Mouse (Mus musculus) retina, postnatal 7 days (tissue): ENCODE measurements around the gene Megf6.

Experiments used
- DNase-seq: peaks from one replicate; pipeline ENCODE4 v3.0.0-alpha.2; 2012; ENCODE audit warnings: low read depth, low spot score

Gene Megf6

DNA sequence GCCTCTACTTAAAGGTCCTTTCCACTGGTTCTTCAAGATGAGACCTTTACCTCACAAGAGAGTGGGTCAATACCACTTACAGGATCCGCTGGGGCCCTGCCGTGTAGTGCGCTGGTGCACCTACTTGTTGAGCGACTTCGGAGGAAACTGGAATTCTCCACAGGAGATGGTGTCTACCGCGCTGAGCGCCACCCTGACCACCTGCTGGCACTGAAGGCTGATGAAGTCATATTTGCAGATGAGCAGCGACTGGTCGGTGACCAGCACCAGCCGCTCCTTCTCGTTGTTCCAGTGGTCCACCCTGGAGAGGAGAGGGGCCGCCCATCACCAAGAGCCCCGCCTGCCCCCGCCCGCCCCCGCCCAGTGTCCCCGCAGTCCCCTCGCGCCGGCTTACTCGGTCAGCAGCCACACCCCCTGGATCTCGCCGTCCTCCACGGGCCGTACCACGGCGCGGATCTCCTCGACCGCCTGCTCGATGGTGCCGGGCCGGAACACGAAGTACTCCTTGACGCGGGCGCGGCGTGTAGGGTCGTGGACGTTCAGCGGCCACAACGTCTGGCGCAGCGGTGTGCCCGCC, 10.5 kb upstream of the Megf6 start:
- DNase-seq = no peak

DNA sequence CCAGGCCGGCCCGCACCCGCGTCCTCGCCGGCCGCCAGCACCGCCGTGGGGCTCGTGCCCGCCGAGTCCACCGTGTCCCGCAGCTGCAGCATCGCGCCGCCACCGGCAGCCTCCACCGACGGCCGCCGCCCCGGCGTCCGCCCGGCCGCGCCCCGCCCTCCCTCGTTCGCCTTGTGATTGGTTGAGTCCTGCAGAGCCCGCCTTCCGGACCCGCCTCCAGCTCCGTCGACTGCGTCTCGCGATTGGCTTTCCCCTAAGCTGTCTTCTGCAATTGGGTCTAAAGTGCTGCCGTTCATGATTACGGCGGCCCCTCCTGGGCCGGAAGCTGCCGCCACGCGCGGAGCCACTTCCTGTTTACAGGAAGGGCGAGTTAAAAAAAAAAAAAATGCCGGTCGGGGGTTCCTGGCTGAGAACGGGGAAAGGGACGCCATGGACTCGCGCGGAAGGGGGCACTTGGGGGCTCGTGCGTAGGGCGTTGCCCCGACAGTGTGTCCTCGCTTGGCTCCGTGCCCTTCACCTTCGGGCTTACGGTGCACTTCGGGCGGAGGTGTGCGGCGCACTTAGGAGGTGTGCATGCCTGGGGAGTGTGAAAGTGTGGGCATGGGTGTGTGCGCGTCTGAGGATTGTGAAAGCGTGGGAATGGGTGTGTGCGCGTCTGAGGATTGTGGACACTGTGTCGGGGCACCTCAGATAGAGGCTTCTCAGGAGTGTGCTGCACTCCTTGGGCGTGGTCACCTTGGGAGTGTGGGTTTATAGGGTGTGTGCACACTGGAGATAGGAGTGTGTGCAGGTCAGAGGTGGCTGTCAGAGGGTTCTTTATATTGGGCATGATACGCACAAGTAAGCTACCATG, 9.8 kb upstream of the Megf6 start, which contains the start of gene Tprgl:
Gene Tprgl (minus strand): TSS at position 129 of the 853 bp plus-strand sequence.
- peak; percentile 92 for DNase-seq

GRCm38 (mm10) chr4:154163296-154163695, 7.2 kb upstream of the Megf6 start:
- DNase-seq = peak; percentile 71

- DNase-seq = no peak
Observed at GRCm38 (mm10) chr4:154167053-154167452, 3.5 kb upstream of the Megf6 start.

DNA sequence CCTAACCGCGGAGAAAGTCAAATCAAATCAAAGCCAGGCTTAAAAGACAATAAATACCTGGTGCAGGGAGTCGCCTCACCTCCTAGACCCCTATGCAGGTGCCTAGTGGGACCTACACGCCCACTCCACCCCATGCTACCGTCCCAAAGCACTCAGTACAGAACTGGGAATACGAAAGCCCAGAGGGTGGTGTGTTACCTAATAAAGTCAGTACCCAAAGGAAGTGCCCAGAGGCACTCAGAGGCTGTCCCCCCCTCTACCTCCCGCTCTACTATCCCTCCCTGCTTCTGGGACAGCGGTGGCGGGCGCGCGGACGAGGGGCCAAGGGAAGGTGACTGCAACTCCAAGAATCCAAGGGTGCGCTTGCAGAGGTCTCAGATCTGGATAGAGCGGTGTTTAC, 509 bp upstream of the Megf6 start:
- DNase-seq = no peak

- DNase-seq = no peak
Observed at GRCm38 (mm10) chr4:154171151-154171930, 811 bp downstream of the Megf6 start.

- DNase-seq = no peak
Observed at GRCm38 (mm10) chr4:154171931-154172604, 1.5 kb downstream of the Megf6 start.

DNA sequence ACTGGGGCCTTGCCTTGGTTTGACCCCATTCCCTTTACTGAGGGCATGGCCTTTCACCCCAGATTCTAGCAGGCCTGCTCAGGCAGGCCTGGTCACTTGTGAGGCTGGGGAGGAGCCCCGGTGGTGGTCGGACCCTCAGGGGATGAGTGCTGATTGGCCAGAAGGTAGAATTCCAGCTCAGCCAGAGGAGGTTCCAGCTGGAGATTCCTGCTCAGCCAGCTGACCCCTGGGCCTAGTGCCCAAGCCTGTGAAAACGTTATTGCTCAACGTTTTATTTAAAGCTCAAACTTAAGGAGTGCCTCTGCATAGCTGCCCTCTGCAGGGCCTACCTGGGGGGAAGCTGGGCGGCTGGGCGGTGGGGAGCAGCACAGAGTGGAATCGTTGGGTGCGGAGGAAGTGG, 6.7 kb downstream of the Megf6 start:
- DNase-seq = no peak

DNA sequence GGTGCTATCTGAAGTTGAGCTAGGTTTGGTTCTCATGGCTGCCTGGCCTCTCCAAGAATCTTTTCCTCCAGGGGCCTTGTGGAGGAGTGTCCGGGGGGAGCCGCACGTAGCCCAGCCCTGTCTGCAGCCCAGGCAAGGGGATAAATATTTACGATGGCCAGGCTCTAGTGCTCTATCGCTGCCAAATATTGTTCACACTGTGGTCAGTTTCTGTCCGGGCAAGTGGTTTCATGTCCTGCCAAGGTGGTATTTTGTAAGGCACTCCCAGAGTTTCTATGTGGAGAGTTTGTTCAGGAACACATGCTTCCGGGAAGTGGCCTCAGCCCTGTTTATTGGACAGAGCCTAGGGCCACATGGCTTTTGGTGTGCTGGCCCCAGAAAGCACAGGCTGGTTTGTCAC, 10.5 kb downstream of the Megf6 start:
- no peak for DNase-seq

- no peak for DNase-seq
Observed at GRCm38 (mm10) chr4:154183566-154183965, 13.0 kb downstream of the Megf6 start.

DNA sequence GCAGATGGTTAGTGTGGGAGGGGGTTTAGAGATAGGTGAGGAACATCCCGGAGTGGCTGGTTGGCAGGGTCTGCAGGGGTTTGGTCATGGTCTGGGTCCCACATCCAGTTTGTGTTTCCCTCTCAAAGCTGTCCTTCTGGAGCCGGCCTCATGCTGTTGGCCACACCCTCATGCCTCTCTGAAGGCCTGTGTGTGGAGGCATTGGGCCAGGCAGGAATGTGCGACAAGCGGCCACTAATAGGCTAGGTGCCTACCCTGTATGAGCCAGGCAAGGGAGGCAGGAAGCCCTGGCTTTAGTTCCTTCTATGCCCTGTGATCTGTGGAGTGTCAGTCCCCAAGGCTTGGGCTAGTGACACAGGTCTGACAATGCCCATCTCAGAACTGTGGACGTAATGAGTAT, 14.5 kb downstream of the Megf6 start:
- no peak for DNase-seq

DNA sequence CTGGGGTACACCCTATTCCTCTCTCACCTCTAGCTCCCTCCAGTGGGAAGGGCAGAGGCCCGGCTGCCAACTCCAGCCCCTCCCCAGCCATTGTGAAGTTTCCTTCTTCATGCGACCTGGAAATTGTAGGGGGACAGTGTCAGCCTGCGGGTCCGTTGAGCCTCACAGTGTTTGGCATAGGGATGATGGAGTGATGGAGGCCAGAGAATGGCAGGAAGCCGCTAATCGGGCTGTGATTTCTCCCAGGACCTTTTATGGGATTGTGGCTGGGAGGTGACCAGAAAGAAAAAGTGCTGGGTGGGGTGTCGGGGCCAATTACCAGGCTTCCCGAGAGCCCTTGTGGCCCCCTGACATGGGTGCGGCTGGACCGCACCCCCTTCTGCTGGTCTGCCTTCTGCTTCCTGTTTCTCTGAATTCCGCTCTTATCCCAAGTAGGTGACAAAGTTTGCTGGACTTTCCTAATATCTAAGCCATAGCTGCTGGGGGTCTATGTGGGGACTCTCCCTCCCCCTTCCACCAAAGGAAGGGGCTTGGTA, 15.5 kb downstream of the Megf6 start:
- no peak for DNase-seq

DNA sequence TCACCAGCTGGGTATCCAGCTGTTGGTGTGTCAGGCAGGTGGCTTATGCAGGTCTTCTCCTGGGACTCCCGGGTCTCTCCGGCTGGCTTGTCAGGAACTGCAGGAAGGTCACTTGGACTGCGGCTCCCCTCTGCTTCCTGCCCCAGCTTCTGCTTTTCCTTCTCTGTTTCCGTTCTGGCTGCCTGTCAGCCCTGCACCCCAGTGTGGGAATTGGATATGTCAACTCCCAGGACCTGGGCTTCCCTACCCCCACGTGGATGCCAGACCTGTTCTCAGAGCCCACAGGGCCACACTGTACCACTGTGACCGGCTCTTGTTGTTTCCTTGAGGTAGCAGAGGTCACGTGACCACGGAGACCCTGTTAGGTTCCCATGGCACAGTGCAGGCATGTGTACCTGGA, 18.4 kb downstream of the Megf6 start:
- no peak for DNase-seq

DNA sequence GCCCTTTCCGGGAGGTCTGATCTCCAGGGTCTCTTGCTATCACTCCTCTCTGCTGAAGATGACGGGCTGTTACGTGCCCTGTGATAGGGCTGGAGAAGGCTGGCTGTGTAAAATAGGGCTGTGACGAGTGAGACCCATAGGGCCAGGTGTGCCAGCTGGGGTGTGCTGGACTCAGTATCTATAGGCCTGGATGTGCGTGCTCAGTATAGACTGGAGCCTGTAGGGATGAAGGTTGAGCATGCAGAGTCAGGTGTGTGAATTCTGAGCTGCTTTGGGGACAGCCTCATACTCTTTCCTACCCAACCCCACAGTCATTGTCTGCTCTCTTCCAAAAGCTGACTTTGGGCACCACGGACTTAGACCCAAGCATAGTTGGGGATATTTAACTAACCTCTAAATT, 27.4 kb downstream of the Megf6 start:
- no peak for DNase-seq

DNA sequence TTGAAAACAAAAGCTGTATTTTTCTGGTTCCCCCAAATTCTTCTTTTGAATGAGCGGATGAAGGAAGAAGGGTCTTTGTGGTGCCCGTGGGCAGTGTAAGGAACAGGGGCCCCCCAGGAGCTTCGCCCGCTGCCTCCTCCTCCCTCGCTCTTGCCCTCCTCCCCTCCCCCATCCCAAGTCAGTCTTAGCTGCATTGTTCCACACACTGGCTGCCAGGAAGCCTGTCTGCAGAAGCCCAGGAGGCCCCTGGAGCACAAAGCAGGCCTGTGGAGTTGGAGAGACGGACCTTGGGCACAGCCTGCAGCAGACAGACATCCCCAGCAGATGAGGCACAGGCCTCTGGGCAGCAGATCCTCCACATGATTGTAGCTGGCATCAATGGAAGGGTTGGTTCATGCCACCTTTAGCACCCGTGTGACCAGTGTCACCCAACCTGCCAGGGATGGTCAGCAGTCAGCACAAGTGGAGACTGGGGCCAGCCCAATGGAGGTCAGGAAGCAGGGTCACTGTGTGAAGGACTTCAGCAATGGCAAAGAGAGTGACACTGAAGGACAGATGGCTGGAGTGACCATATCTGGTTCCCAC, 27.9 kb downstream of the Megf6 start:
- DNase-seq = no peak

- no peak for DNase-seq
Observed at GRCm38 (mm10) chr4:154201511-154201910, 31.0 kb downstream of the Megf6 start.

DNA sequence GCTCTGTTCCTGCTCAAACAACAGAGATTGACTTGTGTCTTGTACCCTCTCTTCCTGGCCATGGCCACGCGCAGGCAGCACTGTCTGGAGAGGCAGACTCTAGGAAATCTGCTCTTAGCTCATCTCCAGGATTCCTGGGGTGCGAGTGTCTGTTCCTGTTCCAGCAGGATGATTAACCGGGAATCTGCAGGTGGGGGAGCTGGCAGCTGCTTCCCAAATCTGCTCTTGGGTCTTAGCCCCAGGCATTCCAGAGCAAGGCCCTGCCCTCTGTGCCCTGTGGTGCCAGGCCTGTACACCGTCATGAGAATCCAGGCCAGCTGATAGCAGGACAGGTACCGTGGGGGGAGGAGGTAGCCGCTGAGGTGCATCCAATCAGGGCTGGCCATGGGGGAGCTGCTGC, 34.0 kb downstream of the Megf6 start:
- no peak for DNase-seq

GRCm38 (mm10) chr4:154205392-154205791, 34.9 kb downstream of the Megf6 start:
- DNase-seq = no peak

DNA sequence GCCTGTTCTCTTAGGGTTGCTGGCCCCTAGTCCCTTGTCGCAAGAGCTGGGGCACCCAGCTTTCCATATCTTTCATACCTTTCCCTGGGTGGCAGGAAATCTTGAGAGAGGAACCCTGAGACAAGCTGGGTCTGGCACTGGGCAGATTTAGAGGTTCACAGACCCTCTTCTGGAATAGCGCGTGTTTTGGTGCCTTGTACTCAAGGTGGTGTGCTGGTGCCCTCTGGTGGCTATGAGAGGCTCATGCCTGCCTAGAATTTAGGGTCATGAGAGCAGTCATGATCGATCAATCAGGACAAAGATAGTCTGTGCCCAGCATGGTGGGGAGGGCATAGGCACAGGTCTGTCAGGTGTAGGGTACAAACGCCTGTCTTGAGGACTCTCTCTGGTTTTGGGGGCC, 36.7 kb downstream of the Megf6 start:
- DNase-seq = peak; percentile 69

DNA sequence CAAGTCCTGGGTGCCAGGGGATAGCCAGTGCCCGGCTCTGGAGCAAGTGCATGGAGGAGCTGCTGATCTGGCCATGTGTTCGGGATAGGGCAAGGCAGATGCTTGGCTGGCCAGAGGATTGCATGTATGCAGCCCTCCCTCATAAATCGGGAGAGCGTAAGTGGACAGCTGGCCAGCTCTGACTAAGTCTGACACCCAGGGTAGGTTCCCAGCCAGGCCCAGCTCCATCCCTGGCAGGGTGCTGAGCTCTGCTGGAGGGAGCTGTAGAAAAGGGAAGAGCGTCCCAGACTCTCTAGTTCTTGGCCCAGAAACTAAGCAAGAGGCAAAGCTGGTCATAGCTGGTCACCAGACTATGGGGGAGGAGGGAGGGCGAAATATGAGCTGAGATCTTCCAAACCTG, 38.5 kb downstream of the Megf6 start:
- no peak for DNase-seq

- DNase-seq = no peak
Observed at GRCm38 (mm10) chr4:154209825-154210224, 39.3 kb downstream of the Megf6 start.
